Mouse (Mus musculus): ENCODE results near the gene Cbr2. TPM values are rescaled to one million over a fixed set of nuclear protein-coding genes. Genes with fewer than 3 reads are reported as not detected.
"Not testable (repeated sequence)": the region's sequence is repeated elsewhere in the genome, so short reads cannot be mapped to it uniquely, and the experiment has no call there.

The Cbr2 gene
- 1 to 10 TPM; 2.9 to 3.0 TPM for total RNA-seq (2021)

GRCm38 (mm10) chr11:120731858-120732680, at the start of gene Cbr2:
TSS of gene Cbr2 (minus strand) at chr11:120732114.
- intact Hi-C loops (cut with DNase I): no loop called here
- no peak for DNase-seq

- DNase-seq: not testable (repeated sequence)
- intact Hi-C loops (cut with DNase I): loop anchor here (10.0 kb wide), 1 partner anchor 167 kb away; the partner anchor contains the start of gene Pcyt2
Measured at GRCm38 (mm10) chr11:120781361-120781760, 49.4 kb upstream of the Cbr2 start.

- DNase-seq: no peak
- intact Hi-C loops (cut with DNase I): loop anchor here (10.0 kb wide), 1 partner anchor 165 kb away; the partner anchor contains the start of gene Pcyt2
Measured at GRCm38 (mm10) chr11:120779876-120780275, 48.0 kb upstream of the Cbr2 start.

- intact Hi-C loops (cut with DNase I): loop anchor here (2.0 kb wide), 1 partner anchor 56 kb away; the partner anchor contains the start of gene Rac3
- no peak for DNase-seq
Measured at GRCm38 (mm10) chr11:120777123-120777522, 45.2 kb upstream of the Cbr2 start.

- DNase-seq: peak; percentile 97
- intact Hi-C loops (cut with DNase I): loop anchor here (2.0 kb wide), 1 partner anchor 55 kb away; the partner anchor contains the start of gene Rac3
Measured at GRCm38 (mm10) chr11:120775774-120776469, 44.0 kb upstream of the Cbr2 start.

- intact Hi-C loops (cut with DNase I): no loop called here
- no peak for DNase-seq
Measured at GRCm38 (mm10) chr11:120773463-120774190, 41.7 kb upstream of the Cbr2 start.

- DNase-seq: no peak
- intact Hi-C loops (cut with DNase I): no loop called here
Measured at GRCm38 (mm10) chr11:120772749-120773148, 40.8 kb upstream of the Cbr2 start.

GRCm38 (mm10) chr11:120768206-120768605, 36.3 kb upstream of the Cbr2 start:
- intact Hi-C loops (cut with DNase I): no loop called here
- DNase-seq: no peak

GRCm38 (mm10) chr11:120767023-120767422, 35.1 kb upstream of the Cbr2 start:
- intact Hi-C loops (cut with DNase I); DNase-seq: not testable (repeated sequence)

GRCm38 (mm10) chr11:120763121-120763999, 31.4 kb upstream of the Cbr2 start:
- intact Hi-C loops (cut with DNase I): not testable (repeated sequence)

GRCm38 (mm10) chr11:120762672-120763041, 30.7 kb upstream of the Cbr2 start, which contains the start of gene Hmga1b:
TSS of gene Hmga1b (plus strand) at chr11:120762794.
- DNase-seq; intact Hi-C loops (cut with DNase I): not testable (repeated sequence)

More at GRCm38 (mm10) chr11:120763121-120763999, 31.4 kb upstream of the Cbr2 start:
- not testable (repeated sequence) for DNase-seq

- intact Hi-C loops (cut with DNase I): no loop called here
- DNase-seq: no peak
Measured at GRCm38 (mm10) chr11:120761811-120762671, 30.1 kb upstream of the Cbr2 start.

- intact Hi-C loops (cut with DNase I): no loop called here
Measured at GRCm38 (mm10) chr11:120760236-120760635, 28.3 kb upstream of the Cbr2 start.

GRCm38 (mm10) chr11:120751606-120752005, 19.7 kb upstream of the Cbr2 start:
- DNase-seq: no peak
- intact Hi-C loops (cut with DNase I): no loop called here

More at GRCm38 (mm10) chr11:120760236-120760635, 28.3 kb upstream of the Cbr2 start:
- DNase-seq: no peak

- no peak for DNase-seq
- intact Hi-C loops (cut with DNase I): no loop called here
Measured at GRCm38 (mm10) chr11:120749430-120749829, 17.5 kb upstream of the Cbr2 start.

GRCm38 (mm10) chr11:120747974-120748373, 16.1 kb upstream of the Cbr2 start:
- intact Hi-C loops (cut with DNase I): no loop called here
- no peak for DNase-seq

GRCm38 (mm10) chr11:120744121-120744701, 12.3 kb upstream of the Cbr2 start:
- intact Hi-C loops (cut with DNase I): no loop called here
- DNase-seq: no peak

- intact Hi-C loops (cut with DNase I): no loop called here
- no peak for DNase-seq
Measured at GRCm38 (mm10) chr11:120740981-120741380, 9.1 kb upstream of the Cbr2 start.
